Mouse (Mus musculus) lung, postnatal 0 days (tissue): Measurements from ENCODE around the gene Icos.

Experiments
- CTCF ChIP-seq: IDR thresholded peaks from 2 replicates; pipeline ENCODE4 v1.5.1; 2016; ENCODE audit warnings: antibody characterized with exemption, mild to moderate bottlenecking
- EP300 ChIP-seq: IDR thresholded peaks from 2 replicates; pipeline ENCODE4 v1.6.1; 2016; ENCODE audit warnings: antibody characterized with exemption, mild to moderate bottlenecking, control low read depth

- TF ChIP-seq CTCF (no peak), EP300 (no peak)
These were observed 2.0 kb upstream of the Icos start for GRCm38 (mm10) chr1:60975646-60976294.
